Mouse (Mus musculus) stomach, postnatal 0 days (tissue): ENCODE data around the gene Cyth4.

Experiments used
- CTCF ChIP-seq: IDR thresholded peaks from 2 replicates; pipeline ENCODE4 v1.5.1; 2016; ENCODE audit warnings: antibody characterized with exemption, low read depth, mild to moderate bottlenecking, moderate library complexity
- EP300 ChIP-seq: optimal IDR thresholded peaks from 2 replicates; pipeline ENCODE3; 2016; ENCODE audit warnings: antibody characterized with exemption

GRCm38 (mm10) chr15:78605371-78605791 lies 8.5 kb downstream of the Cyth4 start:
- TF ChIP-seq CTCF (no peak), EP300 (no peak)
